Mouse (Mus musculus): ENCODE measurements around the gene Gm20388.

The Gm20388 gene

GRCm38 (mm10) chr8:122758597-122758996 lies 2848.0 kb downstream of the Gm20388 start:
- no peak for DNase-seq (ENCODE audit: low spot score in 2 of 2)

DNA sequence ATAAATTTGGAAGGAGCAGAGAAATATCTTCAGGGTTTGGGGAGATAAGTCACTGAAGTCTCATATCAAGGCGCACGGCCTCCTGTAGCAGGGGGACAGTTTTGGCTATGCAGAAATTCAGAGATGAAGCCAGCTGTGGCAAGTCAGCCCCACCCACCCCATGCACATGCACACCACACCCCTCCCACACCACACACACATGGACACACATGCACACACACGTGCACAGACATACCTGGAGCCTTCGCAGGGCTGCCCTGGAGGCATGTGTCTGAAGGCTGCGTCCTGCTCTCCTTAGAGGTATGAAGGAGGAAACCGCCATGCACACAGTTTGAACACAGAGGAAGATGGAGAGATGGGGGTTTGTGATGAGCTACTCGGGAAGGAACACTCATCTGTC lies 2849.5 kb downstream of the Gm20388 start:
- DNase-seq (ENCODE audit: low spot score in 2 of 2), result no peak

GRCm38 (mm10) chr8:122761109-122761508 lies 2850.5 kb downstream of the Gm20388 start:
- no peak for DNase-seq (ENCODE audit: low spot score in 2 of 2)

DNA sequence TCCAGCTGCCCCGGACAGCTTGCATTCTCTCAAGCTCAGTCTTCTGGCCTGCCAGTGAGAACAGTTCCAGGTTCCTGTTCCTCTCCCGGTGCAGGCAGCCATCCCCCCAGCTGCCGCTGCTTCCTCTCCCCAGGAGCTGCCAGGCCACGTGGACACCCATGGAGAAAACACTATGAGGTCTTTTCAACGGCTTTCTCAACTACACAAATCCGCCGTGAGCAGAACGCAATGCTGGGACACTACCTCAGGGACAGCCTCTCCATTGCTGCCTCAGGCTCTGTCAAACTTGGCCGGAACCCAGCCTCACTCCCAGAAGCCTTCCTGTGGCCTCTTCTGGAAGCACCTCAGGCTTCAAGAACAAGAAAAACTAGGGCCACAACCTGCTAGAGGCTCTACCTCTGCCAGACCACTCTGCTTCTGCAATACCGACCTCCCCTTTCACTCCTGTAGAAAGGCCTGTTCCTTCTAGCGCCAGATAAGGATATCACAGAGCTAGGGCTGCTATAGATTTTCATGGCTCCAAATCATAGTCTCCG lies 2852.2 kb downstream of the Gm20388 start:
- no peak for DNase-seq (ENCODE audit: low spot score in 2 of 2)

GRCm38 (mm10) chr8:122763267-122763738 lies 2852.7 kb downstream of the Gm20388 start:
- DNase-seq (ENCODE audit: low spot score in 2 of 2), result peak; percentile 6 to 7

GRCm38 (mm10) chr8:122764790-122765474 lies 2854.3 kb downstream of the Gm20388 start:
- no peak for DNase-seq (ENCODE audit: low spot score in 2 of 2)

GRCm38 (mm10) chr8:122766189-122766588 lies 2855.5 kb downstream of the Gm20388 start:
- DNase-seq (ENCODE audit: low spot score in 2 of 2), result no peak

GRCm38 (mm10) chr8:122766647-122767200 lies 2856.1 kb downstream of the Gm20388 start:
- no peak for DNase-seq (ENCODE audit: low spot score in 2 of 2)

GRCm38 (mm10) chr8:122767229-122767628 lies 2856.6 kb downstream of the Gm20388 start:
- no peak for DNase-seq (ENCODE audit: low spot score in 2 of 2)

DNA sequence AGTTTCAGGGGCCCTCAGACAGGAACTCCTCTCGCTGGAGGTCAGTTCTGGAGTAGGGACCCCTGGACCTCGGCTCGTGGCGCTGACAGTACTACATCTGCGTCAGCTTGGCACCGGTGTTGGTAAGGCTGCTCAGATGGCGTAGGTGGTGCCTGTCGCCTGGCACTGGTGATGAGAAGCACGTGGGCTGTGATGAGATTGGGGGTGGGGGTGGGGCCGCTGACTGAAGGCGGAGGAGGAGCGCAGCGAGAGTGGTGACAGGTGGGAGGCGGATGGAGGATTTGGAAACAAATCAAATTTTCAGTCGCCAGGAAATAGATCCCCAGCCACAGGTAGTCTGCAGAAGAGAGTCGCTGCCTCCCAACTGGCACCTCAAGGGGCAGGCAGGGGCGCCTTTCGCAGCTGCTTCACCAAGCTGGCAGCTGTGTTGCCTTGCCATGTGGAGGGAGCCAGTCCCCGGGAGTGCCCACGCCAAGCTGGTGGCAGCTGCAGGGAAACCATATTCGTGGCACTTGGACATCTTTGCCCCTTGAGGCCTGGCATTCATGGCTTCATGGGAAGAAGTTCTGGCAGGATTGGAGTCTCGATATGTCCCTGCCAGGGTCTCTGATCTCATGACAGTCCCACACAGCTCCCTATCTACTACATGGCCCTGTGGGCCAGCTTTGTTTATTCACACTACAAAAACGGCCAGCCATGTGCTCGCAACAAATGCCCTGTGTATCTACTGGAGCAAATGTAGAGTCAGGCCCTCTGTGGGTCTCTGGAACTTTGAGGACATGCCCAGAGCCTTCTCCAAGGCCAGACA lies 2858.8 kb downstream of the Gm20388 start:
- no peak for DNase-seq (ENCODE audit: low spot score in 2 of 2)

GRCm38 (mm10) chr8:122772431-122773060 lies 2861.9 kb downstream of the Gm20388 start:
- DNase-seq (ENCODE audit: low spot score in 2 of 2), result no peak

DNA sequence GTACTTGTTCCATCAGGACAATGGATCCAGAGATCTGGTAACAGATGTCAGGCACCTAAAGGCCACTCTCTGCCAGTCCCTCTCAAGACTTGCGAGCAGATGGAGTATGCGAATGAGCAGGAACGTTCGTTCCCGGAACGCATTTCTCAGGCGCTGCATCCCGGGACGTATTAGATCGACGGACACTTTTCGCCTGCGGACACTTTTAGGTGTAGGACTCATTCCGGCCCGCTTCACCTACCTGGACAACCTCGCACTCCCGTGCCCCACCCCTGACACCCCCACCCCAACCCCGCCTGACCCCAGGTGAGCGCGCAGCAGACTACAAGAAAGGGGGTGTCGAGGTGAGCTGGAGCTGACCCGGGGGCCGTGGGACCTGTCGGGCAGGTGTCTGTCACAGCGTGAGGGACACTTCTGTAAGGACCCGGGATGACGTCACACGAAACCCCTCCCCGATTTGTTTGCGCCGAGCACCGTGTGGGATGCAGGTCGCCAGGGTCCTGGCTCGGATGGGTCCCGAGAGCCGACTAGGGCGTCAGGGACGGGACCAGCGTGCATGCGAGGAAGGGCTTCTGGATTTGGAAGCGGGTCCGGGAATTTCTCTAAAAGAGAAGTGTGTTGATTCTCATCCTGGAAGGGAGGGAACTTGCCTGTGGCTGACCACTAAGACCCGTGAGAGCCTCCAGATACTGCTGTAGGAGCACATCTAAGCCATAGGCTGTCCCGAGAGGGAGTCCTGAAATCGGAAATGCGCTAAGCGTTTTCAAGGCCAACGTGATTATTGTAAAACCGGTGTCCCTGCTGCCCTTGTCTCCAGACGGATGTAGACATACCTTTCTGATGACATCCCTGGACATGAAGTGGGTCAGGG lies 2864.9 kb downstream of the Gm20388 start, which contains the start of gene Acsf3:
Gene Acsf3, plus strand, starts transcription at position 202 of the 871 bp plus-strand sequence.
- peak; percentile 19 to 52 for DNase-seq (ENCODE audit: low spot score in 2 of 2)

DNA sequence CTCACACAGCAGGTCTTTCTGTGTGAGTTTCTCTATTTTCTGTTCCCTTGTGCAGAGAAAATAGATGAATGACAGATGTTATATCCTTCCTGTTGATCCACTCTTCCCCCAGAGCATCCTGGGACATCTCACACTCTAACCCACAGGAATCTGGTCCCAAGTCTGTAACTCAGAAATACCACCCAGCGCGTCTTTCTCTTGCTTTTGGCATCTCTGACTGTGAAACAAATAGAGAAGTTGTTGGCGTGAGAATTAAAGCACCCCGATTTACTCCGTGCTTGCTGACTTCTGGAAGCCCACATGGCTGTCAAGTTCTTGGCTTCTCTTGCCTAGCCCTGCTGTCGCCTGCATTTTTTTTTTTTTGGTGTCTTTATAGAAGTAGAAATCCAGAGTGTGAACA lies 2867.1 kb downstream of the Gm20388 start:
- DNase-seq (ENCODE audit: low spot score in 2 of 2), result no peak

DNA sequence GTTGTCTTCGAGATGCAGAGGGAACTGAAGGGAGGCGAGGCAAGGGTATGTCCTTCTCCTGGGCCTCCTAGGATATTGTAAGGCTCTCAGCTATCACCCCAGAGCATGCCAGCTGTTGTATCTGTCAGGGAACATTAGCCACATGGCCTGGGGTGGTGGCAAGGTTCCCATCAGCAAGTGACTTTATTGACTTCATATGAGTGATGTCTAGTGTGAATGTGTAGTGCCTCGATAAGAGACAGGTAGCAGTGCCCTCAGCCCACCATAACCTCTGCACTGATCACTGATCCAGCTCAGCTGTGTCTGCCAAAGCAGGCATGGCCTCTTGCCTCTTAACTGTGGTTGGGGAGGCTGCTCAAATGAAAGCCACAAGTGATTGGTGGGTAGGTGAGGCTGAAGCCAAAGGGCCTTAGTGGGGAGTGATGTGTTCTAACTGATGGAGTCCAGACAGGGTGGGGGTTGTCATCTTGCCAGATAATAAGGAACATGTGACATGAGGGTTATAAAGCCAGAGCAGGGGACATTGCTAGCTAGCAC lies 2868.1 kb downstream of the Gm20388 start:
- no peak for DNase-seq (ENCODE audit: low spot score in 2 of 2)

DNA sequence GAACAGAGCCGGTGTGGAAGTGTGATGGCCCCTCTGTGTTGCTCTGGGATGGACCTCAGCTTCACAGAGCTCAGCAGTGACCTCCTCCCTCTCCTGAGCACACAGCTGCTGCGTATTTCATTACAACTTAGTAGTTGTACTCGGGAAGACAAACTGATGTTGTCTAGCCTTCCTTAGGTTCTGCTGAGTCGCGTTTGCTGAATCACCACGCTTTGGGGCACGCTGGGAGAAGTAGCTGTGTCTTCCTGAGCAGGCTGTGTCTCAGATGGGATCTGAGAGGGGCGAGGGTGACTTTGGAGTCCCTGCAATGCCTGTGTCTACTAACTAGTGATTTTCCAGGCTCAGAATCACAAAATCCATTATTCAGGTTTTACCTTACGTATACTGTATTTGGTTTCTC lies 2868.6 kb downstream of the Gm20388 start:
- DNase-seq (ENCODE audit: low spot score in 2 of 2), result no peak

DNA sequence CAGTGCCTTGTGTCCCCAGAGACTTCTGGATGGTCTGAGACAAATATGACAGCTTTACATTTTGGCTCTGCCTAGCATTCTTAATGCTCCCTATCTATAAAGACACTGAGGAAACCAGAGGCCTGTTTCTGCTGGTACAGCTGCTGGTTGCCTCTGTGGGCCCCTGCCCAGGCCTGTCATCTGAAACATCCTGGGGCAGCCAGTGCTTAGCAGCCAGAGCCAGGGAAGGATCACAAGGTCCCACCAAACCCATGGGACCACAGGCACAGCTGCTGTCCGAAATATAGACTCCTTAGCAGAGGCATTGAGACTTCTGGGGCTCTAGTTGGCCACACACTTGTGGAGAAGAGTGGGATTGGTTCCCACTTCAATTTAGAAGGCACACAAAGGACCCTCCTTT lies 2874.1 kb downstream of the Gm20388 start:
- DNase-seq (ENCODE audit: low spot score in 2 of 2), result no peak

- no peak for DNase-seq (ENCODE audit: low spot score in 2 of 2)
Measured at GRCm38 (mm10) chr8:122789796-122790195, 2879.2 kb downstream of the Gm20388 start.

- DNase-seq (ENCODE audit: low spot score in 2 of 2), result no peak
Measured at GRCm38 (mm10) chr8:122793375-122794174, 2882.9 kb downstream of the Gm20388 start.

DNA sequence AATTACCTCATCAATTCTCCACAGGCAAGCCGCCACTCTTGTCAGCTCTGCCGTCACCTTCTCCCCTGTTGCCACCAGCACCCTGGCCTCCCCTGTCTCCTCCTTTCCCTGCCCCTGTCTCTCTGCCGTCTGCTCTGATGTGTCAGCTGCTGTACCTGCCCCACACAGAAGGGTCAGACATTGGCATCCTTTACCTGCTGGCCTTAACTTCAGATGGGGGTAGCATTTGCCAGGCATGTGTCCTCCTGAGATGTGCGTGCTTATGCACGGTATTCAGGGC lies 2883.5 kb downstream of the Gm20388 start:
- DNase-seq (ENCODE audit: low spot score in 2 of 2), result no peak

All from urinary bladder, adult 18-20 months (tissue).